Mouse (Mus musculus): ENCODE results near the gene Btbd35f28.
"Not testable (repeated sequence)": the region's sequence is repeated elsewhere in the genome, so short reads cannot be mapped to it uniquely, and the experiment has no call there.

Gene Btbd35f28

DNA sequence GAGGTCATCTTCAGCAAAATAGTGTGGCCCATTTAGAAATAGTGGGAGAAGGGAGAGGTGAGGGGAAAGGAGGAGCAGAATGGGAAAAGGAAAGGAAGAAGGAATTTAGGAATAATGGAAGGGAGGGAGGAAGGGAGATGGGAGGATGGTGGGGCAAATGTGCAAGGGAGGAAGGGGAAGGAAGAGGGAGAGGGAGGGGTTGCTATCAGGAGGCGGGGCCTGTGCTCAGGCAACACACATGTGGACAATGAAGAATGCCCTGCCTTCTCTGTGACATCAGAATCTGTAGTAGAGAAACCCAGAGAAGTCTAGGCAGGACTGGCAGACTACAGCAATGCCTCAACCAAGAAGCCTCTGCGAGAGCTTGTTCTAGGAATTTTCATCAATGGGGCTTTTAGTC, at the start of gene Btbd35f28:
Gene Btbd35f28 (plus strand): TSS at position 301 of the 400 bp plus-strand sequence.
- not testable (repeated sequence) for DNase-seq (ENCODE audit: low spot score)

Data from c-Kit-positive CD71-positive TER-119-positive erythroid progenitor cells, embryonic 14.5 days (primary cell).